Comparison of ENCODE assay signal across 21 mouse cellular contexts in genomic region chr5:66166931-66167330, GRCm38 (mm10).
"Had no signal": no experiment of that assay in that cellular context is flagged by ENCODE, and none has a peak within 500 bp of the region (broad histone marks: within the 10 kb centered on the region; RNA-seq: fewer than 3 reads in every experiment).

No protein-coding gene starts in this region.

- H3K36me3 ChIP-seq: limb, embryonic 12.5 days; limb, embryonic 15.5 days; neural tube, embryonic 12.5 days; neural tube, embryonic 15.5 days; stomach, embryonic 15.5 days had no signal

- H3K27me3 ChIP-seq: limb, embryonic 12.5 days; limb, embryonic 15.5 days; neural tube, embryonic 12.5 days; neural tube, embryonic 15.5 days; stomach, embryonic 15.5 days had no signal

- H3K4me3 ChIP-seq: limb, embryonic 12.5 days; limb, embryonic 15.5 days; neural tube, embryonic 12.5 days; neural tube, embryonic 15.5 days; stomach, embryonic 15.5 days had no signal

- H3K4me2 ChIP-seq: limb, embryonic 12.5 days; limb, embryonic 15.5 days; midbrain, embryonic 11.5 days; neural tube, embryonic 12.5 days; neural tube, embryonic 15.5 days; stomach, embryonic 15.5 days had no signal

- H3K9ac ChIP-seq: limb, embryonic 12.5 days; limb, embryonic 15.5 days; liver, embryonic 14.5 days; neural tube, embryonic 12.5 days; neural tube, embryonic 15.5 days; stomach, embryonic 15.5 days had no signal

- H3K4me1 ChIP-seq: limb, embryonic 15.5 days; neural tube, embryonic 12.5 days; neural tube, embryonic 15.5 days; stomach, embryonic 15.5 days had no signal

- H3K9me3 ChIP-seq: limb, embryonic 12.5 days; limb, embryonic 15.5 days; neural tube, embryonic 12.5 days; neural tube, embryonic 15.5 days; stomach, embryonic 15.5 days had no signal

- H3K27ac ChIP-seq: limb, embryonic 12.5 days; limb, embryonic 15.5 days; liver, embryonic 14.5 days; neural tube, embryonic 12.5 days; neural tube, embryonic 15.5 days; stomach, embryonic 15.5 days had no signal

- DNase-seq: kidney, adult 18-20 months; kidney, adult 9 months; kidney, postnatal 14 days; kidney, postnatal 4 days; left cerebral cortex, postnatal 4 days; lung, adult 2 months; lung, postnatal 14 days; lung, postnatal 4 days; midbrain, embryonic 14.5 days; right cerebral cortex, adult 18-20 months; right cerebral cortex, postnatal 14 days; right cerebral cortex, postnatal 4 days; thymus, adult 18-20 months; thymus, postnatal 4 days had no signal
